Comparison of ENCODE assay signal across 42 mouse cellular contexts in genomic region chr11:72273341-72273740, GRCm38 (mm10). TPM values are rescaled to one million over a fixed set of nuclear protein-coding genes. Genes with fewer than 3 reads are reported as not detected.
"Had no signal": no experiment of that assay in that cellular context is flagged by ENCODE, and none has a peak within 500 bp of the region (broad histone marks: within the 10 kb centered on the region; RNA-seq: fewer than 3 reads in every experiment).

No protein-coding gene starts in this region.

- H3K27ac ChIP-seq: gastrocnemius, adult 2 months; heart, adult 2 months; hindbrain, embryonic 13.5 days; hindbrain, embryonic 15.5 days; hindbrain, postnatal 0 days; kidney, embryonic 15.5 days; kidney, postnatal 0 days; limb, embryonic 13.5 days; limb, embryonic 15.5 days; liver, embryonic 12.5 days; liver, embryonic 14.5 days had no signal

- H3K9me3 ChIP-seq: heart, embryonic 12.5 days; hindbrain, embryonic 13.5 days; hindbrain, embryonic 15.5 days; kidney, embryonic 15.5 days; limb, embryonic 13.5 days; limb, embryonic 15.5 days; liver, embryonic 12.5 days had no signal

- H3K36me3 ChIP-seq: heart, embryonic 12.5 days; hindbrain, embryonic 13.5 days; hindbrain, embryonic 15.5 days; kidney, embryonic 15.5 days; limb, embryonic 13.5 days; limb, embryonic 15.5 days; liver, embryonic 12.5 days had no signal

- H3K27me3 ChIP-seq: hindbrain, embryonic 15.5 days had no signal

- ATAC-seq: hindbrain, postnatal 0 days; intestine, embryonic 16.5 days; liver, embryonic 12.5 days had no signal

- H3K4me1 ChIP-seq: hindbrain, embryonic 13.5 days; hindbrain, embryonic 15.5 days; kidney, embryonic 15.5 days; limb, embryonic 13.5 days; limb, embryonic 15.5 days; liver, embryonic 12.5 days had no signal

- DNase-seq: gastrocnemius, adult 2 months; gastrocnemius, postnatal 14 days; gastrocnemius, postnatal 36 days; heart, adult 2 months; heart, postnatal 14 days; heart, postnatal 36 days; kidney, adult 11 months; kidney, adult 2 months; kidney, adult 9 months; kidney, postnatal 14 days; kidney, postnatal 36 days; layer of hippocampus, adult 9-11 months; layer of hippocampus, postnatal 36 days; left cerebral cortex, postnatal 4 days; lung, adult 18-20 months had no signal

- H3K4me3 ChIP-seq: gastrocnemius, adult 2 months; heart, adult 2 months; heart, embryonic 12.5 days; hindbrain, embryonic 13.5 days; hindbrain, embryonic 15.5 days; kidney, embryonic 15.5 days; limb, embryonic 13.5 days; limb, embryonic 15.5 days; liver, embryonic 12.5 days had no signal

RNA-seq across cellular contexts. Expression of gene Slc13a5, which starts 6.3 kb away (rescaled TPM):
- total RNA-seq: gastrocnemius, adult 2 months; gastrocnemius, postnatal 36 days; heart, adult 2 months; heart, postnatal 14 days; heart, postnatal 36 days; hematopoietic stem cell, adult 5-6 weeks had no signal
- polyA plus RNA-seq: limb, embryonic 11.5 days; liver, embryonic 12.5 days; liver, embryonic 14.5 days; liver, embryonic 16.5 days had no signal

RNA-seq across cellular contexts. Expression of gene Fbxo39, which starts 40.9 kb away (rescaled TPM):
- total RNA-seq: gastrocnemius, adult 2 months; gastrocnemius, postnatal 14 days; gastrocnemius, postnatal 36 days; heart, adult 2 months; heart, postnatal 14 days; heart, postnatal 36 days; hematopoietic stem cell, adult 5-6 weeks; layer of hippocampus, adult 18-20 months; layer of hippocampus, adult 8-10 months; layer of hippocampus, postnatal 14 days; layer of hippocampus, postnatal 36 days; left cerebral cortex, adult 18-20 months; left cerebral cortex, adult 8-10 months; left cerebral cortex, postnatal 10 days; left cerebral cortex, postnatal 25 days; left cerebral cortex, postnatal 4 days; liver, adult 2 months had no signal
- polyA plus RNA-seq: heart, embryonic 12.5 days; heart, embryonic 14.5 days; heart, embryonic 16.5 days; hindbrain, embryonic 11.5 days; hindbrain, embryonic 13.5 days; hindbrain, embryonic 15.5 days; hindbrain, postnatal 0 days; intestine, embryonic 14.5 days; intestine, embryonic 16.5 days; kidney, embryonic 15.5 days; kidney, postnatal 0 days; large intestine, adult 2 months; limb, embryonic 11.5 days; limb, embryonic 13.5 days; limb, embryonic 15.5 days; liver, adult 2 months; liver, embryonic 12.5 days; liver, embryonic 14.5 days; liver, embryonic 16.5 days had no signal
